Mouse (Mus musculus): Measurements from ENCODE around the gene Gpr75.

Gene Gpr75

GRCm38 (mm10) chr11:30885171-30885871 is at the start of gene Gpr75, which contains the start of gene Asb3:
TSS of gene Gpr75 (plus strand) at chr11:30885358.
TSS of gene Asb3 (plus strand) at chr11:30885416.
- no peak for DNase-seq (ENCODE audit: low spot score)

GRCm38 (mm10) chr11:30838793-30839192 is 46.4 kb upstream of the Gpr75 start:
- no peak for DNase-seq (ENCODE audit: low spot score)

- no peak for DNase-seq (ENCODE audit: low spot score)
These were observed 40.8 kb upstream of the Gpr75 start for GRCm38 (mm10) chr11:30844355-30844754.

GRCm38 (mm10) chr11:30872425-30872824 is 12.7 kb upstream of the Gpr75 start:
- no peak for DNase-seq (ENCODE audit: low spot score)

GRCm38 (mm10) chr11:30888153-30888552 is 3.0 kb downstream of the Gpr75 start:
- DNase-seq (ENCODE audit: low spot score), result no peak

- no peak for DNase-seq (ENCODE audit: low spot score)
These were observed 11.0 kb downstream of the Gpr75 start for GRCm38 (mm10) chr11:30896201-30896600.

- no peak for DNase-seq (ENCODE audit: low spot score)
These were observed 14.2 kb downstream of the Gpr75 start for GRCm38 (mm10) chr11:30899312-30899711.

- DNase-seq (ENCODE audit: low spot score), result no peak
These were observed 27.2 kb downstream of the Gpr75 start for GRCm38 (mm10) chr11:30912311-30912710.

GRCm38 (mm10) chr11:30920641-30921040 is 35.5 kb downstream of the Gpr75 start:
- DNase-seq (ENCODE audit: low spot score), result no peak

- no peak for DNase-seq (ENCODE audit: low spot score)
These were observed 38.1 kb downstream of the Gpr75 start for GRCm38 (mm10) chr11:30923283-30923682.

GRCm38 (mm10) chr11:30928079-30928478 is 42.9 kb downstream of the Gpr75 start:
- no peak for DNase-seq (ENCODE audit: low spot score)

- no peak for DNase-seq (ENCODE audit: low spot score)
These were observed 43.3 kb downstream of the Gpr75 start for GRCm38 (mm10) chr11:30928498-30928897.
